Mouse (Mus musculus): ENCODE data around the gene Tbc1d22a.
"Not testable (repeated sequence)": the region's sequence is repeated elsewhere in the genome, so short reads cannot be mapped to it uniquely, and the experiment has no call there.

The Tbc1d22a gene

DNA sequence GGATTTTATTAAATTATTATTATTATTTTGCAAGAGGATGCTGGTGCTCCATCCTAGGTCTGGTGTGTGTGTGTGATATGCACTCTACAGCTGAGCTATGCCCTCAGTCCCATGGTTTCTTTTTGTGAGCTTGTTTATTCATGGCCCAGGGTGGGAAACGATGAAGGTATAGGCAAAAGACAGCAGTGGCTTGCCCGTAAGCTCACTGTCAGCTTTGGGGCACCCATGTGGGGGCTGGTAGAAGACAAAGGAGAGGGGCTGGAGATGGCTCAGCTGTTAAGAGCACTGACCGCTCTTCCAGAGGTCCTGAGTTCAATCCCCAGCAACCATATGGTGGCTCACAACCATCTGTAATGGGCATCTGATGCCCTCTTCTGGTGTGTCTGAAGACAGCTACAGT, 32.9 kb upstream of the Tbc1d22a start:
- not testable (repeated sequence) for DNase-seq

DNA sequence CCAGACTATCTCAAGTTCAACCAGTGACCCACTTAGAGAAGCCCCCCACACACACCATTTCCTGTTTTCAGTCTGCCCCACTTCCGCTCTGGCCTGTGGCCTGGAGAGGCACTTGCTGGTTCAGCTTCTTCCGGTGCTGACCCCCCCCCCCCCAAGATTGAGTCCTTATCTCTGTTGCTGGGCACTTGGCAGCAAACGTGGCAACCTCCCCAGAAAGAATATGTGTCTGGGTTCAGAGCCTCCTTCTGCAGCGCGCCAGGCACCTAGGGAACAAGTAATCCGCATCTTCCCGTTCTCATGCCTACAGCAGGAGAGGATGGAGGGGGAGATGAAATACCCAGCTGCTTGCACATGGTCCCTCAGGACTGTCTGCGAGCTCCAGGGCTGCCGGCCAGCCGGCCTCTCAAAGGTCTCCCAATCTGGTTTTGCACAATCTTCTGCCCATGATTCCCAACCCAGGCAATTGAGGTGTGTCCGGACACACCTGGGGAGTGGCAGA, 32.3 kb upstream of the Tbc1d22a start:
- peak; percentile 46 to 50 for DNase-seq

DNA sequence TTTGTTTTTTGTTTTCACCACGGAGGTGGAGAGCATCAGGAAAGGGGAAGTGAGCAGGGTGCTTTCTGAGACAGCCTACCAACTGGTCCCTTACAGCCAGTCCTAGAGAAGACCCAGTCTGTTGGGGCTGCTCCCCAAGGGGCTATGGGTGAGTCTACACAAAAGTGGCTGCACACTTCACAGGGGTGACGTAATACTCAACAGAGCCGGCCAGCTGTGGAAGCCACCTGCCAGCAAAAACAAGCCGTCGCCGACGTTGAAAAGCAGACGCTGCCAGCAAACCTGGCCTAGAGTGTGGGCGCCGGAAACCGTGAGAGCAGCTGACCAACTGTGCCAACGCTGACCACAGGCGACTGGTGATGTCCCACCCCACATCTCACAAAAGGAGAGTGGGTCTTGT, 31.6 kb upstream of the Tbc1d22a start:
- DNase-seq, result peak; percentile 50 to 51

DNA sequence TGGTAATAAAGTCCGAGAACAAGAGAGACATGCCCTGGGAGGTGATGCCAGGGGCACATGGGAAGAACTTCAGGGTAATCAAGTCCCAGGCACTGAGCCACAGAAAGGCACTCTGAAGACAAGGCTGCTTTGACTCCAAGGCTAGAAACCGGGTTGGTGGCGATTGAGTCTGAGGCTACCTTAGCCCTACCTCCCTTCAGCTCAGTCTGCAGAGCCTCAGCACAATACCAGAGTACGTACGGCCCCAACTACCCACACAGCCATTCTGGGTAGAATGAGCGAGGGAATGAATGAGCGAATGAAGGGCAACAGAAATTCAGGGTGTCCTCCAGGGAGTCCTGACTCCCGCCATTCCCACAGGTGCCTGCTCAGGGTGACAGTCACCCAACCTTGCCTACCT, 30.8 kb upstream of the Tbc1d22a start:
- DNase-seq, result no peak

DNA sequence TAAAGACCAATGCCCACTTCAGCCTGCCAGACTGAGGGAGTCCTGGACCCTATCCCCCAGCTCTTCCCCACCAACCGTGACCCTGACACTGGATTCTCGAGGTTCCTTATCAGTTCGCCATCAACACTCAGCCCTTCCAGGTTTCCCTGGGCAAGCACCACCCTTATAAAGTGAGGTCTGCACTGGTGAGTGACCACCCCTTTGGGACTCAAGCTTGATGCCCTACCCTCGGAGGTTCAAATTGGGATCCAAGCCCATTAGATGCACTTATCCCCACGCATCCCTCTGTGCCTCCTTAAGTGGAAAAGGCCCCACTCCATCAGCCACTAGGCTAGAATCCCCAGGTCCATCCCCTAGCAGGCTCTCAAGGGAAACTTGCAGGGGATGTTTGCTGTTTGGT, 30.2 kb upstream of the Tbc1d22a start:
- no peak for DNase-seq

DNA sequence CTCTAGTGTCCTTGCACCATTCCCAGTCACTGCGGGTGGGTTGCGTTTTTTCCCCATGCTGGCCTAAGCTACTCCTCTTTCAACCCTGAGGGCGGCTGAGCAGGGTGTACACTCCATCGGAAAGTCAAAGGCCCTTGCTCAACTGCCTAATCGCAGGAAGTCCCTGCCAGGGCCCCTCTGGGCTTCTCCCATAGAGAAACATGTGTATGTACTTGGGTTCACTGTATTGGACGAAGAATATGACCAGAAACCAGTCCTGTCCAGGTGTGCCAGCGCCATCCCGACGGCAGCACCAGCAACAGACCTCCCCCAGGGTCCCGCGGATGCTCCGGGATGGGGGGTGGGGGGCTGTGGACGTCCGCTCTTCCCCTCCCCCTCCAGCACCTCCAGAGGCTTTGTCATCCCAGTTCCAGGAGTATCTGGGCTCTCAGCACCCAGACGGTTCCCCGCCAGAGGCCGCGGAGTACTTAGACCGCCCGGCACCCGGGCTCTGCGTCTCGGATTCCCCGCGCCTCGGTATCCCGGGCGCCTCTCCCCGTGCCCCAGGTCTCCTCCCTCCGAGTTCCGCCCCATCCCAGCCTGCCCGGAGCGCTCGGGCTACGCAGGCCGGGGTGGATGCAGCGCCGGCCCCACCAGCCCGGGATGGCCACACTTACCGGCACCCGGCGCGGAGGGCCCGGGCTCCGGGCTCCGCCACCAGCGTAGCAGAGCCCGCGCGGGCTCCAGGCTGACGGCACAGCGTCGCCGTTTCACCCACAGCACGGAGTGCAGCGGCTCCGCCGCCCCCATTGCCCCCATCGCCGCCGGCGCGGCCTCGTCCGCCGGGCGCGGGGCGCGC, 29.2 kb upstream of the Tbc1d22a start:
- DNase-seq, result peak; percentile 58 to 68

DNA sequence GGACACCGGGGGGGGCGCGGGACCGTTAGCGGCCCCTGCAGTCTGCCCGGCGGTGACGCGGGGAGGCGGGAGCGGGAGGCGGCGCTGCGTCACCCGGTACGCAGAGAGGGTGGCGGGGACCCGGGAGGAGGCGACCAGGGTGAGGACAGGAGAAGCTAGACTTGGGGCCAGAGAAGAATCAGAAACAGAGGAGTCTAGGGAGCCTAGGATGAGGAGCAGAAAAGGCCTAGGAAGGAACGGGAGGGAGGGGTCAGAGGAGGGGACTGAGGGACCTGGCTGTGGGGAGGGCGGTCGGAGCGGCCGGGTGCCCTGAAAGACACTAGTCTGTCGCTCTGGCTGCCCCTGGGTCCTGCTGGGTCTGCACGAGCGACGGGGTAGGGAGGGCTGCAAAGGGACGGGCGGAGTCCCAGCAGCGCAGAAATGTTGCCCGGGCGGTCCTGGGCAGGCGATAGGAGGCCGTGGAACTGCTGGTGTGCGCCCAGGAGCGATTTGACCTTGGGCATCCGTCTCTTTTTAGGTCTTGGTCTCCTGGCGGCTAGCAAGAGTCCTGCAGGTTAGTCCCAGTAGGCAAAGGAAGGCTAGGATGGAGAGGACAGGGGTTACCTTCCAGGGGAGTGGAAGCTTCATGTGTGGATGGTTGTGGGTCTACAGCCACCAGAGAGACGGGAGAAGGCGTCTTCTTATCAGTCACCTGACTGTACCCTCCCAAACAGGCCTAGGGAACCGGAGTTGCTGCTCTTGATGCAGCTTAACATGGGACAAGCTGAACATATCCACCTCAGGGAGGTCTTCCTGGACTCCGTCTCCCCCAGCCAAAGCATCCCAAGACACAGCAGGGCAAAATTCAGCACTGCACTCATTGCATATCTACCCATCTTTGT, 28.3 kb upstream of the Tbc1d22a start, which contains the start of gene Cerk:
Gene Cerk, minus strand, starts transcription at position 453 of the 881 bp plus-strand sequence.
- DNase-seq, result peak; percentile 85 to 87

DNA sequence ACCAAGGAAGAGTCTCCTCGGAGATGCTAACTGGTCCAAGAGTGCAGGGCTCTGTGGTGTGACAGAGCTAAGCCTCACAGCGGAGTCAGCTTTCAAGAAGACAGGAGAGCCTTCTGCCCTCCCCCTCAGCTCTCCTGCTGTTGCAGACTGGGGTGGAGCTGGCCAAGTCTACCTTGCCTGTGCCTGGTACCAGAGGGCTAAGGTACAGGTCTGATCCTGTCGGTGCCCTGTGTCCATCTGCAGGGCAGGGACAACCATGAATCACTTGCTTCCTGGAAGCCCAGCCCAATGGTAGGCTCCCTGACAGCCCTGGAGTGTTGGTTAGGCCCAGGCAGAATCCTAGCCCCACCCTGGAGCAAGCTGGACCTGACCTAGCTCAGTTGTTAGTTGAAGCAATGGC, 27.6 kb upstream of the Tbc1d22a start:
- DNase-seq, result no peak

DNA sequence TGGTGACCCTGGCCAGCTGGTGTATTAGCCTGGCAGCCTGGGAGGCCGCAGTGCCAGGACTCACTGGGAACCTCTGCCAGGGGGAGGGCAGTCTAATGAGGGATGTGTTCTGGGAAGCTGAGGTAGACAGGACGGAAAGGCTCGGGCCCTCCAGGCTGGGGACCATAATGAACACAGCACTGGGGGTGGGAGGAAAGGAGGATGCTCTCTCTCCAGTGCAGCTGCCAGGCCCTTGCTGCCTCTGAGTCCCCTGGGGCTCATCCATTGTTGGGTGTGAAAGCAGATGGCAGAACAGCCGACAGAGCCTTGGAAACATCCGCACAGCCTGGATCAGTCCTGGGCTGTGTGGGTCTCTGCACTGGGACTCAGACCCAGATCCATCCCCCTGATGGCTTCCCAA, 26.1 kb upstream of the Tbc1d22a start:
- DNase-seq, result peak; percentile 57 to 71

DNA sequence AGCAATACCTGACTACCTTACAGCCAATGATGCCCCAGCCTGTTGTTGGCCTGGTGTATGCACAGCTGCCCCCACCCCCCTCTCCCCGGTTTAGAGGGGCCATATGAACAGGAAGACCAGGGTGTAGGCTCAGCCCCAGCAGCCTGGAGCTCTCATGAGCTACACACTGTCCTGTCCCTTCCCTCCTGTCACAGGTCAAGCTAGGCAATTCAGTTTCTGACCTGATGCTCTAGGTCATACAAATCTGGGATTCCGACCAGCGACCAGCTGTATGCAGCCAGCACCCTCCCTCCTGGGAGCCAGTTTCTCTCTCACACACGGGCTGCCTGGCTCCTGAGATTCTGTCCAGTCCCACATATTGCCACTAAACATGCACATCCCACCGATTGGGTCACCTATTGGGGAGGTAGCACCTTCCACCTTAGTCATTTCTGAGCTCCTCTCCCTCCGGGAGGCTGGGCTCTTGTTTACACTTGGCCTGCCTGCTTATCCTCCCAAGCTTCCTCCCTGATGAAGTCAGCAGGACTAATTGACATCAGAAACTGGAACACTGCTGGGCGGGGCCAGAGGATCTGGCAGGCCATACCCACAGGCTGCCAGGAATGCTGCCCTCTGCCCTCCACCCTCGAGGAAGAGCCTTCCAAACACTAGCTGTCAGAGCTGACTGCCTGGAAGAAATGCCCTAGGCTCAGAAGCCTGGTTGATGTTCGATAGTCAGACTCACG, 25.4 kb upstream of the Tbc1d22a start:
- peak; percentile 72 to 80 for DNase-seq

DNA sequence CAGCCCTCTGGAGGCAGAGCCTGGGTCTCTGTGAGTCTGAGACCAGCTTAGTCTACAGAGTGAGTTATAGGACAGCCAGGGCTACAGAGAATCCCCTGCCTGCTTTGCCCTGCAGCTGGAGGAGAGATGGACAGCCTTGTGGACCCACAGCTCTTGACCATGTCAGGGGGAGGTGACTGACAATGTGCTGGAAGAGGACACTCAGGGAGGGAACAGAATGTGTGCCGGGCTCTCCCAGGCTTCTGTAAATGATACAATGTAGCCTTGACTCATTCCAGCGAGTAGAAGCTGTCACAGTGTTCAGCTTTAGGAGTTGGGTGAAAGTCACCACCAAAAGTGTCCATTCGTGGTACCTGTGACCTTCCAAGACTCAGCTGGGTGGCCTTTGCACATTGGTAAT, 23.9 kb upstream of the Tbc1d22a start:
- DNase-seq, result no peak

DNA sequence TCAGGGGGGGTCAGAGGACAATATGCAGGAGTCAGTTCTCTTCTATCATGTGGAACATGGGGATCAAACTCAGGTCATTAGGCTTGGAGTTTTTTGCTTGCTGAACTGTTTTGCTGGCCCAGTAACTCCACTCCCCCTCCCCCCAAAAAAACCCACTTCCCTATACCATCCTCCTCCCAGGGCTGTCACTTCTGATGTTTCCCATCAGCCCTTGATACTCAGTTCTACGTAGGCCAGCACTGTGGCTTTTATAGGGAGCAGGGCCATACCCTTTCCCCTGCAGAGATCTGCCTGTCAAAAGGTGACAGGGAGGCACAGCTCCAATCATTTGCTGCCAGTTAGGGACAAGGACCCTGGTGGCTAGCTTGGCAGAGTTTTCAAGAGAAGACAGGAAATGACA, 22.8 kb upstream of the Tbc1d22a start:
- no peak for DNase-seq

DNA sequence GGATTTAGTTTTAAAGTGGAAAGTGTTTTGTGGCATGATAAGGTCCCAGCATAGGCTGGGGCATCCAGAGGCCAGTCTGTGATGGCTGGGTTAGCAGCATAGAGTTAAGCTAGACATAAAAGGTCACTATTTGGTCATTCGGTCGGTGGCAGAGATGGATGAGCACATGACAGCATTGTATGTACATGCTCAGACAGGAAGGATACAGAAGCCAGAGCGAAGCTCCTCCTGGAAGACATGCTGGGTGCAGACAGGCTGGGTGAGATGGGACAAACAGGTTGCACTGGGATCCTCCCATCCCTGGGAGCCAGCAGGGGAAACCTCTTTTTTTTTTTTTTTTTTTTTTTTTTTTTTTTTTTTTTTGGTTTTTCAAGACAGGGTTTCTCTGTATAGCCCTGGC, 22.3 kb upstream of the Tbc1d22a start:
- no peak for DNase-seq

DNA sequence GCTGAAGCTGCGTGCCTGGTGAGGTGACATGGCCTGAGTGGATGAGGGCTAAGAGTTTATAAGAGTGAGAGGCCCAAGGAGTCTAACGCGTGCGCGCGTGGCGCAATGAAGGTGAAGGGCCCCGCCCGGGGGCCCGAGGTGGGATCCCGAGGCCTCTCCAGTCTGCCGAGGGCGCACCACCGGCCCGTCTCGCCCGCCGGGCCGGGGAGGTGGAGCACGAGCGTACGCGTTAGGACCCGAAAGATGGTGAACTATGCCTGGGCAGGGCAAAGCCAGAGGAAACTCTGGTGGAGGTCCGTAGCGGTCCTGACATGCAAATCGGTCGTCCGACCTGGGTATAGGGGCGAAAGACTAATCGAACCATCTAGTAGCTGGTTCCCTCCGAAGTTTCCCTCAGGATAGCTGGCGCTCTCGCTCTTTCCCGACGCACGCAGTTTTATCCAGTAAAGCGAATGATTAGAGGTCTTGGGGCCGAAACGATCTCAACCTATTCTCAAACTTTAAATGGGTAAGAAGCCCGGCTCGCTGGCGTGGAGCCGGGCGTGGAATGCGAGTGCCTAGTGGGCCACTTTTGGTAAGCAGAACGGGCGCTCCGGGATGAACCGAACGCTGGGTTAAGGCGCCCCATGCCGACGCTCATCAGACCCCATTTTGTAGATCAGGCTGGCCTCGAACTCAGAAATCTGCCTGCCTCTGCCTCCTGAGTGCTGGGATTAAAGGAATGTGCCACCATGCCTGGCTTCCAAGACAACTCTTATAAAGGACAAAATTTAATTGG, 19.4 kb upstream of the Tbc1d22a start:
- DNase-seq, result peak; percentile 52 to 60

DNA sequence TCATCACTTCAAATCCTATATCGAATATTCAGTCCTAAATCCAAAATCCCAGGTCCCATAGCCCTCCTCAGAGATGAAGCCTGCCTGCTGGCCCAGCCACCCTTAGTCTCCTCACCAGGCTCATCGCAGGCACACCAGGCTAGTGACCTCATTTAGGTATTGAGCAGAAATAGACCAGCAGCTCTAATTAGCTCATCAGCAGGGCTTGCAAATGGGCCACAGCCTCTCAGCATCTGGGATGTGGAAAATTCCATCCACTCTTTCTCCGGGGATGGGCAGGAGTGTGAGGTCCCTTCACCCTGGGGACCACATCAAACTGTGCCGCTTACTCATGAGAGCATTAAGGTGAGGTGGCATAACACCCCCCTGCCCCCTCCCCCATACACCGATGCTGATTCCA, 15.2 kb upstream of the Tbc1d22a start:
- no peak for DNase-seq

DNA sequence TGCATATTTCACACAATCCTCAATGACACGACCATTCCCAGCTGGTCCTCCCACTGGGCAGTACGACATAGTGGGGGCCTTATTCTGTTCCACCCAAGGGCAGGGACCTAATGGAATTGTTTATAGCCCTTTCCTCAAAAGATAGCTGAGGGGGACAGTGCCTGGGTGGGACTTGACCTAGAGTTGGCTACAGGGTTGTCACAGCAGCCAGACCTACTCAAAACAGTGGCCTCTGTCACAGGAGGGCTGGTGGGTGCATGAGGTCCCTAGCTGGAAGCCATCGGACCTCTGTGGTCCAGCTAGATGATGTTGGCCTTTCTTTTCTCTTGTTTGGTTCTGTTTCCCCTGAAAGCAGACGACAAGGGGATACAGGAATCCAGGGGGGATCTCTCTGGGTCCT, 14.8 kb upstream of the Tbc1d22a start:
- DNase-seq, result no peak

DNA sequence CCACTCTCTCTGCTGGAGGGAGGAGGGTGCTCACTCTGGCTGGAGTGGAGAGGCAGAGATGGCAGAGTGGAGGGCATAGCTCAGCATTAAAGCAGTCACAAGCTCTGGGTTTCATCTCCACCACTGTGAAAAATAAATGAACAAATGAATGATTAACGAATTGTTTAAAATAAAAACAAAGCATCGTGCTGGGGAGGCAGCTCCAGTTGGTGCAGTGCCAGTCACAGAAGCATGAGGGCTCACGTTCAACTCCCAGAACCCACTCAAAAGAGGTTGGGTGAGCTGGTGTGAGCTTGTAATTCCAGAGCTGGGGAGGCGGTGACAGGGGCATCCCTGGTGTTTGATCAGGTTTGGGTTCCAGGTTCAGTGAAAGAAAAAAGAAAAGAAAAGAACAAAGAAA, 14.1 kb upstream of the Tbc1d22a start:
- no peak for DNase-seq

DNA sequence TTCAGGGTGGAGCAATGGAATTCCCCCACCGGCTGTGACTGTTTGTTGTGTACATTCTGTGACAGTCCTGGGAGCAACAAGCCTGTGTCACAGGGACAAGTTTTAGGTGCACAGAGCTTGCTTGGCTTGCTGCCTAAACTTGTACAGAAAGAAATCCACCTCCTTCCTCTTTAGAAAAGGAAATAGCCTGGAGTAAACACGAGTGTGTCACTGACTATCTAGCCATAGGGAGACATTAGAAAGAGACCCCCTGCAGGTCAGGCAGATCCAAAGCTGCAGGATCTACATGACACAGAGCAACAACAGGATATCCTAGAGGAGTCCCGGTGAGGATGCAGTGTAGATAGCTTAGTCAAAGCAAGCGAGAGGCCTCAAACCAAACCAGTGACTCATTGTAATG, 13.2 kb upstream of the Tbc1d22a start:
- DNase-seq, result no peak

DNA sequence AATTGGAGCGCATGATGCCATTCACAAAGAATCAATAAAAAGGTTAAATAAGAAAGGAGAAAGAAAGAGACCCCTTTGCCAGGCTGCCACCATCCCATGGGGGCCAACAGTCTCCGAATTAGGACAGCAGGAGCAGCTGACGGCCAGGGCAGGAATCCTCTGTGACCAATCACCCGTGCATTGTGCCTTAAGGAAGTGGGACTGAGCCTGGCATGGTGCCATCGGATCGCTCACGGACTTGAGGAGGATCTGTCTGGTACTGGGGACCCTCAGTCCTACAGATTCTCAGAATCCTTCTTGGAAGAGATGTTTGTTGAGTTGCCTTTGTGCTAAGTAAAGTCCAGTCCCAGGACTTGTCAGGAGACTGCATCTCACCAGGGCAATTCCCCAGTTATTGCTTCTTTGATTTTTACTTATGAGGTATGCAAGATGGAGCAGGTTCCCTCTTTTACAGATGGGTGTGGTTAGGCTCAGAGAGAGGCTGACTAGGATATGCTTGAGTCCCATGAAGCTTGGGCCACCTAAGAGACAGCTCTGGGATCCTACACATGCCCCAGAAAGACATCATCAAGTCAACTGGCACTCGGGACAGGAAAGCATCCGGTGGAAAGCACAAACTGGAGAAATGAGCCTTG, 12.4 kb upstream of the Tbc1d22a start:
- peak; percentile 56 to 67 for DNase-seq

DNA sequence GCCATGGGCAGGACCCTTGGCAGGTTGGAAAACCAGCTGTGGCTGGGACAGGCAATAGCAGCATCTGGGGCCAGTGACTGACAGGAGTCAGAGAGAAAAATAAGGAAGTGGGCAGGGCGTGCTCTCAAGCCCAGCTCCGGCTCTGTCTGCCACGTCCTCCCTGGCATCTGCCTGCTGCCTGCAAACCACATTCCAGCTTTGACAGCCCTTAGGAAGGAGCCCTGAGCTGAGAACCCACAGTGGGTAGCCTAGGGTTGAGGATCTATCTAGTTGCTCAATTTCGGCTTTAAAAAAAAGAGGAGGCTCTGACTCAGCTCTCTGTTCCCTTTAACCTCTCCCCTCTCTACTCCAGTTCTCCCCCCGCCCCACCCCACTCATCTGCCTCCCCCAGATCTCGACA, 11.6 kb upstream of the Tbc1d22a start:
- DNase-seq, result no peak

DNA sequence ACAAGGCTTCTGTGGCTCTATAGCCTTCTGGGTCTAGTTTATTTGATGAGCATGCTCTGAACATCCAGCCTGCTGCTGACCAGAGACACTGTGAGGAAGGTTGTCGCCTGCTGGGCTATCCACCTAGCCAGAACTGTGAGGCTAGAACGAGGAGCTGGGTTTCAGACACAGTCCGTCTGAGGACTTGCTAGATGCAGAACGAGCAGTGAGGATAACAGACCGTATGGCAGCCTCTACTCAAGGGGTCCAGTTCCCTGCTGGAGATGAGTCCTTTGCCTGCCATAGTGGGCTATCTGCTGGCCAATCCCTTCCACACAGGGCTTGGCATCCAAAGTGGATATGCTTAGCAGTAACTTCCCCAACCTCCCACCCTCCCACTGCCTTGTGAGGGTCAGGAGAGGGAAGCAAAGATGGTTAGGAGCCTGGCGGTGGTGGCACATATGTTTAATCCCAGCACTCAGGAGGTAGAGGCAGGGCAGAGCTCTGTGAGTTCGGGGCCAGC, 10.9 kb upstream of the Tbc1d22a start:
- no peak for DNase-seq
